ENCODE assay signal across 10 mouse cellular contexts in the genomic region with DNA sequence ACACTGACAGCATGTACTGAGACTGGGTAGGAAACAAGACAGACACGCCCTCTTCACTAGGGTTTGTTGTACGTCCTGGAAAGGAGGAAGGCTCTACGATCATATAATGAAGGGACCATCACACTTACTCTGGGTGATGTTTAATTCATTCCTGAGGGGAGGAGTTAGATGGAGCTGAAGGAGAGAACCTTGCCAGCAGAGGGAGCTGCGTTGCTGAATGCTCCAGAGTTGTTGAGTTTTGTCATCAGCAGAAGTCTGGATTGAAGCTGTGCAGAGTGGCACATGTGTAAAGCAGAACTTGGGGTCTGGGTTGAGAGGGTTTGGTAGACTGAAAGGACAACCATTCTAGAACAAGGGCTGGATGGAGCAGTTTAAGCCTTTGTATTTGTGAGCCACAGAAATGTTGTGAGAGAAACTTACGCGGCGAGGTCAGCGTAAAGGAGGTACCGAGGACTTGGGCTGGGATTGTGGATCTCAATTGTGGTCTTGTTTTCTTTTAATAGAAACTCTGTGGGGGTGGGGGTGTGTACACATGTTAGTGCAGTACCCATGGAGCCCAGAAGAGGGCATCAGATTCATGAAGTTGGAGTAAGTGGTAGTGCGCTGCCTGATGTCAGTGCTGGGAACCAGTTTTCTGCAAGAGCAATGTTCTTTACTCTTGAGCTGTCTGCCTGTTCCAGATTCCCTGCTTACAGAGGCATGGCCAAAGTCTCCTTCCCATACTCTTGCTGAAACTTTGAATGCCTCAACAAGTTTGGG. TPM values are rescaled to one million over a fixed set of nuclear protein-coding genes. Genes with fewer than 3 reads are reported as not detected.
A peak's percentile ranks its signal among the peaks of the same experiment; 100 is the strongest.
DNase-seq lines count a peak whose midpoint lies in the region; ATAC-seq and TF ChIP-seq lines count a peak whose summit lies in the region.
"Had no signal": no experiment of that assay in that cellular context is flagged by ENCODE, and none has a peak within 500 bp of the region (broad histone marks: within the 10 kb centered on the region; RNA-seq: fewer than 3 reads in every experiment).

No protein-coding gene starts in this region.

- peaks cover 1% of the 10 kb centered on the region; the same call in 1 of the 2 replicates for H3K4me1 ChIP-seq in heart, adult 2 months (ENCODE audit: control insufficient read depth, insufficient read depth, low read length)
- H3K4me1 ChIP-seq in heart, embryonic 12.5 days (replicated peaks) = peaks cover 10% of the 10 kb centered on the region
- peaks cover 0 to 10% of the 10 kb centered on the region in 2 experiments; a peak in 2 of 4 replicates for H3K4me1 ChIP-seq in liver, embryonic 14.5 days (replicated peaks; ENCODE audit: control insufficient read depth in 2 of 2, insufficient read depth in 2 of 2, low read length in 1 of 2)

- no peak overlapping the region for H3K9ac ChIP-seq in heart, adult 2 months (ENCODE audit: low read depth, low read length)
- H3K9ac ChIP-seq in heart, embryonic 12.5 days = no peak overlapping the region
- H3K9ac ChIP-seq in liver, embryonic 14.5 days (replicated peaks) = no peak overlapping the region

- TF ChIP-seq CTCF in heart, adult 2 months (IDR thresholded peaks at IDR 0.05) = peak; percentile 35
- peak; percentile 61 for TF ChIP-seq CTCF in liver, embryonic 14.5 days (IDR thresholded peaks at IDR 0.05; ENCODE audit: low read depth)

- H3K4me2 ChIP-seq in heart, embryonic 12.5 days = no peak overlapping the region
- H3K4me2 ChIP-seq in liver, embryonic 14.5 days (ENCODE audit: low read depth) = no peak overlapping the region

- peaks cover 2% of the 10 kb centered on the region for H3K36me3 ChIP-seq in heart, adult 2 months (ENCODE audit: control insufficient read depth, insufficient read depth, low read length)
- H3K36me3 ChIP-seq in heart, embryonic 12.5 days = peaks cover 65% of the 10 kb centered on the region
- H3K36me3 ChIP-seq in liver, embryonic 14.5 days (replicated peaks; ENCODE audit: control insufficient read depth, insufficient read depth, low read depth) = peaks cover 23% of the 10 kb centered on the region

- no peak overlapping the region for H3K27ac ChIP-seq in heart, adult 2 months
- no peak overlapping the region for H3K27ac ChIP-seq in heart, embryonic 12.5 days (ENCODE audit: poor library complexity, severe bottlenecking)
- H3K27ac ChIP-seq in liver, embryonic 14.5 days = no peak overlapping the region
- H3K27ac ChIP-seq: macrophage had no signal

- no peak for TF ChIP-seq POLR2A in heart, adult 2 months (IDR thresholded peaks at IDR 0.05; ENCODE audit: insufficient read depth, low read depth, low read length)

- no peak for ATAC-seq in heart, embryonic 12.5 days (ENCODE audit: insufficient number of reproducible peaks, low FRiP score)
- no peak for ATAC-seq in liver, embryonic 14.5 days (ENCODE audit: insufficient read depth)

- 94% methylated on average over 10 of the region's 10 CpGs for WGBS in heart, adult 2 months
- 95% methylated on average over 10 of the region's 10 CpGs for WGBS in heart, embryonic 12.5 days
- WGBS in liver, embryonic 14.5 days (ENCODE audit: insufficient replicate concordance) = 89% methylated on average over 10 of the region's 10 CpGs

- H3K27me3 ChIP-seq in heart, adult 2 months (ENCODE audit: control insufficient read depth, insufficient read depth, low read length) = no peaks in the 10 kb centered on the region
- no peaks in the 10 kb centered on the region for H3K27me3 ChIP-seq in heart, embryonic 12.5 days (replicated peaks)
- no peaks in the 10 kb centered on the region for H3K27me3 ChIP-seq in liver, embryonic 14.5 days (ENCODE audit: control insufficient read depth, insufficient read depth, low read length)

- peaks cover 2% of the 10 kb centered on the region; the same call in 1 of the 2 replicates for H3K79me2 ChIP-seq in heart, adult 2 months (replicated peaks; ENCODE audit: control insufficient read depth, insufficient read depth, low read length)

- H3K9me3 ChIP-seq in heart, embryonic 12.5 days (replicated peaks) = no peaks in the 10 kb centered on the region
- H3K9me3 ChIP-seq in liver, embryonic 14.5 days (ENCODE audit: control insufficient read depth, low read length) = no peaks in the 10 kb centered on the region

- no peak for TF ChIP-seq EP300 in heart, adult 2 months (IDR thresholded peaks at IDR 0.05; ENCODE audit: insufficient read depth, low read depth, low read length)
- TF ChIP-seq EP300 in liver, embryonic 14.5 days (IDR thresholded peaks at IDR 0.05; ENCODE audit: low read depth) = no peak

- intact Hi-C loops in heart, adult 2 months (cut with DNase I) = loop anchor here (10.0 kb wide), 1 partner anchor 494 kb away; a partner anchor contains a TSS

- no peak for DNase-seq in heart, adult 2 months
- DNase-seq in A20 (ENCODE audit: low read depth, low spot score) = peak; percentile 61
- DNase-seq in WW6 (ENCODE audit: low read depth, low spot score) = peak; percentile 13
- DNase-seq in liver, embryonic 14.5 days (ENCODE audit: low read depth in 3 of 3, low spot score in 3 of 3) = no peak
- no peak for DNase-seq in right cerebral cortex, adult 18-20 months
- no peak for DNase-seq in urinary bladder, postnatal 25 days (ENCODE audit: low spot score)
- DNase-seq in embryo, embryonic 11 days = no peak
- DNase-seq: heart, adult 11 months had no signal

- H3K4me3 ChIP-seq in heart, adult 2 months = no peak overlapping the region
- no peak overlapping the region for H3K4me3 ChIP-seq in heart, embryonic 12.5 days
- H3K4me3 ChIP-seq in liver, embryonic 14.5 days (ENCODE audit: insufficient read depth in 1 of 2, low read depth in 2 of 2, low read length in 2 of 2) = no peak overlapping the region

RNA-seq across cellular contexts. Expression of a gene that starts 2.5 kb away (rescaled TPM):
- total RNA-seq in heart, adult 2 months (2021) = 10 to 100 TPM; 36.8 to 39.9 TPM
- 14.5 and 22.4 TPM in 2 replicates for polyA plus RNA-seq in heart, adult 2 months (2012; rRNA removed)
- 51.8 and 57.5 TPM in 2 replicates for polyA plus RNA-seq in heart, embryonic 12.5 days (2016; fragmentation: Nextera tagmentation; extraction: Ambion mirVana)
- polyA plus RNA-seq in liver, embryonic 14.5 days (2012; rRNA removed) = 6.5 and 11.3 TPM in 2 replicates
- polyA plus RNA-seq in liver, embryonic 14.5 days (2014; fragmentation: Nextera tagmentation; extraction: Ambion mirVana) = 17.3 and 18.1 TPM in 2 replicates

RNA-seq across cellular contexts. Expression of a gene that starts 12.5 kb away (rescaled TPM):
- 10 to 100 TPM; 83.7 to 95.6 TPM for total RNA-seq in heart, adult 2 months (2021)
- polyA plus RNA-seq in heart, adult 2 months (2012; rRNA removed) = 52.5 and 75.9 TPM in 2 replicates
- polyA plus RNA-seq in heart, embryonic 12.5 days (2016; fragmentation: Nextera tagmentation; extraction: Ambion mirVana) = 217 and 231 TPM in 2 replicates
- polyA plus RNA-seq in liver, embryonic 14.5 days (2012; rRNA removed) = 24.8 and 49.7 TPM in 2 replicates
- polyA plus RNA-seq in liver, embryonic 14.5 days (2014; fragmentation: Nextera tagmentation; extraction: Ambion mirVana) = 109 and 112 TPM in 2 replicates

RNA-seq across cellular contexts. Expression of a gene that starts 28.1 kb away (rescaled TPM):
- total RNA-seq in heart, adult 2 months (2021) = not detected
- 0.23 and 0.31 TPM in 2 replicates for polyA plus RNA-seq in heart, adult 2 months (2012; rRNA removed)
- polyA plus RNA-seq in heart, embryonic 12.5 days (2016; fragmentation: Nextera tagmentation; extraction: Ambion mirVana) = 0.22 and 0.91 TPM in 2 replicates
- 1.0 and 1.3 TPM in 2 replicates for polyA plus RNA-seq in liver, embryonic 14.5 days (2012; rRNA removed)
- polyA plus RNA-seq in liver, embryonic 14.5 days (2014; fragmentation: Nextera tagmentation; extraction: Ambion mirVana) = 1.3 and 1.8 TPM in 2 replicates
- polyA plus RNA-seq: macrophage had no signal

RNA-seq across cellular contexts. Expression of a gene that starts 28.2 kb away (rescaled TPM):
- total RNA-seq in heart, adult 2 months (2021) = under 1 TPM; 0.34 to 0.52 TPM
- polyA plus RNA-seq in heart, adult 2 months (2012; rRNA removed) = 0.88 and 1.4 TPM in 2 replicates
- polyA plus RNA-seq in heart, embryonic 12.5 days (2016; fragmentation: Nextera tagmentation; extraction: Ambion mirVana) = 0.26 and 0.45 TPM in 2 replicates
- polyA plus RNA-seq in liver, embryonic 14.5 days (2012; rRNA removed) = 2.4 TPM in 2 replicates
- polyA plus RNA-seq in liver, embryonic 14.5 days (2014; fragmentation: Nextera tagmentation; extraction: Ambion mirVana) = 1.2 and 1.5 TPM in 2 replicates

Comparison
In these comparisons a context has a peak if more than half of its experiments do, and no peak if none do; other contexts are left out.
1. DNase-seq: peak in A20 (single experiment) and WW6 (single experiment); none in heart, adult 2 months (0 of 2), liver, embryonic 14.5 days (0 of 3), right cerebral cortex, adult 18-20 months (single experiment), urinary bladder, postnatal 25 days (single experiment) and embryo, embryonic 11 days (single experiment).